Mouse (Mus musculus): Measurements from ENCODE around the gene Gm20388. TPM values are rescaled to one million over a fixed set of nuclear protein-coding genes. Genes with fewer than 3 reads are reported as not detected.

Gm20388 gene
- polyA plus RNA-seq, 1 experiment from 2014 or later: not detected

DNA sequence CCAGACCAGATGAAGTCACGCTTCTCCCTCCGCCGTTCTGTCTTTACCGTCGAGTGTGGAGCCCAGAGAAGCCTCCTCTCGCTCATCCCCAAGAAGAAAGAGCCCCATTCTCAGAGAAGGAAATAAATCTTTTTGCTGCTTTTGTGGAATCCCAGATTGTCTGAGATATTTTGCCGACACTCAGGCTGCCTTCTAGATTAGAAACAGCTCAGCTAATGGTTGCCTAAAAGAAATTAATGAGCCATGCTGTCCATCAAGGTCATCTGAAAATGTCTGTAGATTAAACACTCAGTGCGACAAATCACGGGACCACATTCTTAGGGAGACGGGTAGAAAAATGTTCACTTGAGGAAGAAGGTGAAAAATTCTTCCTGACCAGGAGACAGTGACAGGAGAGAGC lies 1481.8 kb downstream of the Gm20388 start:
- ATAC-seq (ENCODE audit: low read depth) (no peak), DNase-seq (no peak)
- no peaks in the 10 kb centered on the region for H3K9me3 ChIP-seq (replicated peaks)
- no peak overlapping the region for H3K27ac ChIP-seq
- no peak overlapping the region for H3K4me3 ChIP-seq (replicated peaks)
- H3K4me2 ChIP-seq: no peak overlapping the region
- H3K4me1 ChIP-seq (replicated peaks): no peaks in the 10 kb centered on the region
- 49% methylated on average over 10 of the region's 10 CpGs for WGBS (ENCODE audit: insufficient replicate concordance)
- no peaks in the 10 kb centered on the region for H3K36me3 ChIP-seq
- no peak overlapping the region for H3K9ac ChIP-seq
- H3K27me3 ChIP-seq: peaks cover 59% of the 10 kb centered on the region

DNA sequence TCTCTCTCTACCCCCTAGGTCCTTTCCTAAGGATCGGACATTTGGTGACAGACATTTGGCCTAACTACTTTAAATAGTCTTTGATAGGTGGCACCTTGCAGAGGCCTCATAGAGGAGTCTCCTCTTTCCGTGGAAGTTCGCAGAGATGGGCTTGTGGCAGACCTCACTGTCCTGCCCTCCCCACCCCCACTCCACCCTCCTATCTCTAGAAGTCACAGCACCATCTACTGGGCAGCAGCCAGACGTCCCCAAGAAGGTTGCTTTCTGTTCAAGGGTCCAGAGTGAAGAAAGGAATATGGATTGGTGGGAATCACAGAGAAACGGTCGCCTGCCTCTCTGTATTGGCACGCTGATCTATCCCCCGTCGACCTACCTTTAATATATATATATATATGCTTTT lies 1482.5 kb downstream of the Gm20388 start:
- Histone ChIP-seq H3K36me3 (no peaks in the 10 kb centered on the region), H3K27ac (no peak overlapping the region), H3K4me1 (replicated peaks) (no peaks in the 10 kb centered on the region), H3K4me3 (replicated peaks) (no peak overlapping the region), H3K9ac (no peak overlapping the region), H3K9me3 (replicated peaks) (no peaks in the 10 kb centered on the region), H3K27me3 (peaks cover 59% of the 10 kb centered on the region), H3K4me2 (no peak overlapping the region)
- ATAC-seq (ENCODE audit: low read depth) (no peak), DNase-seq (no peak)
- WGBS (ENCODE audit: insufficient replicate concordance): 12% methylated on average over 9 of the region's 9 CpGs

DNA sequence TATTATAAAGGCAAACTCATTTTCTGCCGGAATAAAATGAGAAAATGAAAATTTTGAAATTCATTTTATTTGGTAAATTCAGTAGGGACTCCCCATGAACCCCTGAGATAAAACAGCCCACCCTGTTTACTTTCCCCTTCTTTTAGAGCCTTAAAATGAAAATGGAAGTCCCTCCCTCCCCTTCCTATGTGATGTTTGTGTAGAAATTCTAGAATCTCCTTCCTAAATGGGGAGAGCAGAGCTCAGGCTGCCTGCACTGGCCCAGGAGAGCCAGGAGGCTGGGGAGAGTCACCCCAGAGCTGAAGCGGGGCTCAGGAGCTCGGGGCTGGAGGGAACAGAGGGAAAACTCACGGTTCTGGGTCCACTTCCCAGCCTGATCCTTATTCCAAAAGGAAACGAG lies 1484.0 kb downstream of the Gm20388 start:
- Histone ChIP-seq H3K27me3 (peaks cover 58% of the 10 kb centered on the region), H3K9ac (no peak overlapping the region), H3K4me2 (no peak overlapping the region), H3K36me3 (no peaks in the 10 kb centered on the region), H3K27ac (no peak overlapping the region), H3K4me3 (replicated peaks) (no peak overlapping the region), H3K9me3 (replicated peaks) (no peaks in the 10 kb centered on the region), H3K4me1 (replicated peaks) (no peaks in the 10 kb centered on the region)
- no peak for DNase-seq
- 42% methylated on average over 5 of the region's 5 CpGs for WGBS (ENCODE audit: insufficient replicate concordance)
- ATAC-seq (ENCODE audit: low read depth): no peak

DNA sequence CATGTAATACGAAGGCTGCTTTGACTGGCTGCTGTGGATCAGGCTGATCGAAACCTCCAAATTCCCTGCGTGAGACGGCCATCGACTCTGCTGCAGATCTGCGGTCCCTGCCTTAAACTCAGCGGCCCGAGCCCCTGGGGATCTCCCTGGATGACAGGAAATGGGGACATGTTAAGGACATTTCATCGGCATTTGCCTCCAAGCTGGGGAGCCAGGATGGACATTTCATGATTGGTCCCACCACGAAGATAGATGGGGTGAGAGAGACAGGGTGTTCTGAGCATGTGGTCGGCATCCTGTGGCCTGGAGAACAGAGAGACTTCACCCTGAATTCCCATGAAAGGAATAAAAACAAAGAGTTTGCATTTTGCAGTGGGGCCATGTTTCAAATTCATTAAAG lies 1484.7 kb downstream of the Gm20388 start:
- Histone ChIP-seq H3K27ac (no peak overlapping the region), H3K36me3 (no peaks in the 10 kb centered on the region), H3K4me2 (no peak overlapping the region), H3K9ac (no peak overlapping the region), H3K4me1 (replicated peaks) (no peaks in the 10 kb centered on the region), H3K4me3 (replicated peaks) (no peak overlapping the region), H3K27me3 (peaks cover 54% of the 10 kb centered on the region), H3K9me3 (replicated peaks) (no peaks in the 10 kb centered on the region)
- DNase-seq (no peak), ATAC-seq (ENCODE audit: low read depth) (no peak)
- WGBS (ENCODE audit: insufficient replicate concordance): 63% methylated on average over 11 of the region's 11 CpGs

DNA sequence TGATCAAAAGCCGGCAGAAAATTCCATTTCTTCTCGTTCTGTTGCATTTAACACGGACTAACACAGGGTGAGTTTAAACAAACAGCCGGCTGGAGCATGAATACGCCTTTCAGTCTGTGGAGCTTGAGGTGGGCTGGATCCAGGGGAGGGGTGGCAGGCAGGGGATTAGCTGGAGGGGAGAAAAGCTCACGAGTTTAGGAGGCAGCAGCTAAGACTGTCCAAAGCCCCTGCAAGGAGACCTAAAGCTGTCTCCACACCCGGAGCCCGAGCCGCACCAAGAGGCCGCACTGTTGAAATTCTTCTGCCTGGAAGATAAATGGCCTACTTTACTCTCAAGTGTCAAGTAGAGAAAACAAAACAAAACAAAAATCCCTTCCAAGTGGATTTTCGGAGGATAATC lies 1485.5 kb downstream of the Gm20388 start:
- H3K27me3 ChIP-seq: peaks cover 48% of the 10 kb centered on the region
- H3K4me1 ChIP-seq (replicated peaks): no peaks in the 10 kb centered on the region
- H3K9ac ChIP-seq: no peak overlapping the region
- no peak overlapping the region for H3K4me3 ChIP-seq (replicated peaks)
- 53% methylated on average over 11 of the region's 11 CpGs for WGBS (ENCODE audit: insufficient replicate concordance)
- H3K9me3 ChIP-seq (replicated peaks): no peaks in the 10 kb centered on the region
- no peak for DNase-seq
- no peak overlapping the region for H3K4me2 ChIP-seq
- H3K36me3 ChIP-seq: no peaks in the 10 kb centered on the region
- ATAC-seq (ENCODE audit: low read depth): no peak
- H3K27ac ChIP-seq: no peak overlapping the region

DNA sequence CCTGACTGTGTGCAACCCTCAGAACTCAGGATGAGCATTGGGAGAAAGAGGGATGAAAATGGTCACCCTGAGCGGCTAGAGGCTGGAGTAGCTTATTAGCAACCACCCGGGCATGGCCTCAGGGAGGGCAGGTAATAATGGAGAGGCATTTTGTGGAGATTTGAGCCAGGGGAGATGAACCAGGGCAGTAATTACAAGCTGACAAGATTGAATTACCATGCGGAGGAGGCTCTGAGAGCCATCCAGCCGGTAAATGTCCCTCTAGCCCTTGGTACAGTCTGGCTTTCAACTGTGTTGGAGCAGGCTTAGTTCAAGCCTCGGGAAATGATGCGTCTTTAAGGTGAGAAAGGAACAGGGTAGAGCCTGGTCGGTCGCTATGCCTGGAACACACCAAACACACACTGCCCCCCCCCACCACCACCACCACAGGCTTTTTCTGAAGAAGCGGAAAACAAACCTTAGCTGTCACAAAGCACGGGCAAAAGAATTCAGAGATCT lies 1486.6 kb downstream of the Gm20388 start:
- H3K27ac ChIP-seq: no peak overlapping the region
- H3K4me2 ChIP-seq: no peak overlapping the region
- H3K9ac ChIP-seq: no peak overlapping the region
- H3K4me1 ChIP-seq (replicated peaks): no peaks in the 10 kb centered on the region
- peaks cover 39% of the 10 kb centered on the region for H3K27me3 ChIP-seq
- no peaks in the 10 kb centered on the region for H3K9me3 ChIP-seq (replicated peaks)
- no peak for ATAC-seq (ENCODE audit: low read depth)
- no peaks in the 10 kb centered on the region for H3K36me3 ChIP-seq
- DNase-seq: no peak
- H3K4me3 ChIP-seq (replicated peaks): no peak overlapping the region
- 65% methylated on average over 10 of the region's 10 CpGs for WGBS (ENCODE audit: insufficient replicate concordance)

DNA sequence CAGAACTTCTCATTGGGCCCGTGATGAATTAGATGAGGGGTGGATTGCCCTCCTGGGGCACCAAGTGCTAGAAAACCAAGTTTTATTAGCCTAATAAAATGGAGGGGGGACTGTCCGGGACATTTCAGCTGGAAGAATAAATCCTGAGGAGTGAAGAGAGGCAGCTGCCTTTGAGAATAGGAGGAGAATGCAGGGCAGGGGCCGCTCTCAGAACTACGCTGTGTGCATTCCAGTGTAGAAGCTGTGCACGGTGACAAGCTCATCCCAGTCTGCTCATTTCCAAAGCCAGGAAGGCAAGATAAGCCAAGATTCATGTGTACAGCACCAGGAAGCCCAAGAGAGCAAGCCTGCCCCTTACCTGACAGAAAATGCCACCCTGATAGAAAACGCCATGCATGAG lies 1487.4 kb downstream of the Gm20388 start:
- no peak for DNase-seq

DNA sequence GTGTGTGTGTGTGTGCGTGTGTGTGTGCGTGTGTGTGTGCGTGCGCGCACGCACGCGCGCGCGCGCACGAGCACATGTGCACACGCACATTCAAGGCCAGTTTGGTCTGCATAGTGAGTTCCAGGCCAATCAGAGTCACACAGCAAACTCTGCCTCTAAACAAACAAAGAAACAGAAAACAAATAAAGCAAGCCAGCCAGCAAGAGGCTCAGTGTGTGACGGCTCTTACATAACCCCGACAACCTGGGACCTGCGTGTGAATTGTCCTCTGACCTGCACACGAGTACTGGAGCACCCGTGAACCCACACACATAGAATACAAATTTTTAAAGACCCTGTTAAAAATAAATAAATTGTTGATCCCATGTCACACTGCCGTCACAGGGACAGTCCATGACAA lies 1488.1 kb downstream of the Gm20388 start:
- 76% methylated on average over 20 of the region's 20 CpGs for WGBS (ENCODE audit: insufficient replicate concordance)

More for the DNA sequence above, 1487.4 kb downstream of the Gm20388 start:
- Histone ChIP-seq H3K4me2 (no peak overlapping the region), H3K27me3 (peaks cover 31% of the 10 kb centered on the region), H3K27ac (no peak overlapping the region), H3K9me3 (replicated peaks) (no peaks in the 10 kb centered on the region), H3K4me3 (replicated peaks) (no peak overlapping the region), H3K9ac (no peak overlapping the region), H3K36me3 (no peaks in the 10 kb centered on the region), H3K4me1 (replicated peaks) (no peaks in the 10 kb centered on the region)
- ATAC-seq (ENCODE audit: low read depth): no peak
- WGBS (ENCODE audit: insufficient replicate concordance): 57% methylated on average over 6 of the region's 6 CpGs

DNA sequence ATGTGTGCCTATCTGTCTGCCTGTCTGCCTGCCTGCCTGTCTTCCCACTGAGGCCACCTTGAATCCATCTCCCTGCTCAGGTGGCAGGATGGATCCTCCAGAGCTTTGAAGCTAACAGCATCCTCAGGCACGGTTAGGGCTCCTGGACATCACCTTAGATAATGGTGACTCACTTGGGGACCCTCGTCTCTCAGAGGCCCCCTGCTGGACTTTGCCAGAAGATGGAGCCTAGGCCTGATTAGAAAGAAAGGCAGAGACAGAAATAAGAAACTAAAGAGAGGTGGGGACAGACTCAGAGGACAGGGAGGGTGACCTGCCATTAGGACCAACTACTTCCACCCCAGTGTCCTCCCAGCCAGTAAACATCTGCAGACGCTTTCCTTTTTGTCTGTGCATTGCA lies 1488.5 kb downstream of the Gm20388 start:
- 34% methylated on average over 3 of the region's 3 CpGs for WGBS (ENCODE audit: insufficient replicate concordance)
- Histone ChIP-seq H3K27me3 (peaks cover 21% of the 10 kb centered on the region), H3K9ac (no peak overlapping the region), H3K27ac (no peak overlapping the region), H3K36me3 (no peaks in the 10 kb centered on the region), H3K4me2 (no peak overlapping the region), H3K4me1 (replicated peaks) (no peaks in the 10 kb centered on the region), H3K4me3 (replicated peaks) (no peak overlapping the region), H3K9me3 (replicated peaks) (no peaks in the 10 kb centered on the region)
- ATAC-seq (ENCODE audit: low read depth) (no peak), DNase-seq (no peak)

More for the DNA sequence above, 1488.1 kb downstream of the Gm20388 start:
- H3K27me3 ChIP-seq: peaks cover 24% of the 10 kb centered on the region
- no peaks in the 10 kb centered on the region for H3K9me3 ChIP-seq (replicated peaks)
- H3K36me3 ChIP-seq: no peaks in the 10 kb centered on the region
- no peak overlapping the region for H3K4me3 ChIP-seq (replicated peaks)
- DNase-seq: no peak
- H3K4me1 ChIP-seq (replicated peaks): no peaks in the 10 kb centered on the region
- no peak overlapping the region for H3K9ac ChIP-seq
- H3K27ac ChIP-seq: no peak overlapping the region
- H3K4me2 ChIP-seq: no peak overlapping the region
- no peak for ATAC-seq (ENCODE audit: low read depth)

DNA sequence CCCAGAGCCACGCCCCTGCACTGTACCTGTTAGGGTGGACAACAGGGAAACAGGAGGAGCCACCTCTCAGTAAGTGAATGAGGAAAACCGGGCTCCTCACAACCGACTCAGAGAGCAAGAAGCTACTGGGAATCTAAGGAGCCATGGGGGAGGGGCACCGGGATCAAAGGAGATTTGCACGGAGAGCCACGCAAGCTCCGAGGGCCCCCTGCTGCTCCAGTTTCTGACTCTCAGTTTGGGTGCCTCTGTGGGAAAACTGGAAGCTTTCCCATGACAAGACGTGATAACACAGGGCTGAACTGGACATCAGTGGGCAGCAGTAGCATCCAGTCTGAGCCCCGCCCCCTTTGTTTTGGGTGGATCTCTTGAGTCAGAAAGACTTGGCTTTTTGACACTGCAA lies 1489.9 kb downstream of the Gm20388 start:
- no peak overlapping the region for H3K4me3 ChIP-seq (replicated peaks)
- no peak overlapping the region for H3K9ac ChIP-seq
- no peak overlapping the region for H3K27ac ChIP-seq
- H3K4me1 ChIP-seq (replicated peaks): no peaks in the 10 kb centered on the region
- H3K9me3 ChIP-seq (replicated peaks): no peaks in the 10 kb centered on the region
- ATAC-seq (ENCODE audit: low read depth) (no peak), DNase-seq (no peak)
- peaks cover 12% of the 10 kb centered on the region for H3K27me3 ChIP-seq
- WGBS (ENCODE audit: insufficient replicate concordance): 30% methylated on average over 9 of the region's 9 CpGs
- no peak overlapping the region for H3K4me2 ChIP-seq
- H3K36me3 ChIP-seq: no peaks in the 10 kb centered on the region

DNA sequence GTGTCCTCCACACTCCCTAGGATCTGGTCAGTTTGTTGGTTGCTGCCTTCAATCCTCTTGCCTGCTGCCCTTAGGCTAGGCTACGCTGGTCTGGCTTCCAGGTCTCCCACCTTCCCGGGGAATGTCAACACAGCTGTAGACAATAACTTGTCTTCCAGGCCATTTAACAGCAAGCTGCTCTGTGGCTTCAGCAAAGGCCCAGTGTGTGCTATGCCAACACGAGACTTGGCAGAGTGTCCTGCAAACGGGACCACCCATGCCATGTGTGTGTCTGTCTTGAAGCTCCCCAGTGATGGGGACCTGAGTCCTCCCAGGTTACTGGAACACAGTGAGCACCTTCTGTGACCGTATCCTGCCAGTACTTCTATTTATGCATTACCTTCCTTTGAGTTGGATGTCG lies 1493.2 kb downstream of the Gm20388 start:
- H3K36me3 ChIP-seq: no peaks in the 10 kb centered on the region
- no peak overlapping the region for H3K4me2 ChIP-seq
- no peaks in the 10 kb centered on the region for H3K9me3 ChIP-seq (replicated peaks)
- DNase-seq (no peak), ATAC-seq (ENCODE audit: low read depth) (no peak)
- H3K4me1 ChIP-seq (replicated peaks): no peaks in the 10 kb centered on the region
- H3K27ac ChIP-seq: no peak overlapping the region
- H3K9ac ChIP-seq: no peak overlapping the region
- no peak overlapping the region for H3K4me3 ChIP-seq (replicated peaks)
- 67% methylated on average over 6 of the region's 6 CpGs for WGBS (ENCODE audit: insufficient replicate concordance)
- H3K27me3 ChIP-seq: no peaks in the 10 kb centered on the region

DNA sequence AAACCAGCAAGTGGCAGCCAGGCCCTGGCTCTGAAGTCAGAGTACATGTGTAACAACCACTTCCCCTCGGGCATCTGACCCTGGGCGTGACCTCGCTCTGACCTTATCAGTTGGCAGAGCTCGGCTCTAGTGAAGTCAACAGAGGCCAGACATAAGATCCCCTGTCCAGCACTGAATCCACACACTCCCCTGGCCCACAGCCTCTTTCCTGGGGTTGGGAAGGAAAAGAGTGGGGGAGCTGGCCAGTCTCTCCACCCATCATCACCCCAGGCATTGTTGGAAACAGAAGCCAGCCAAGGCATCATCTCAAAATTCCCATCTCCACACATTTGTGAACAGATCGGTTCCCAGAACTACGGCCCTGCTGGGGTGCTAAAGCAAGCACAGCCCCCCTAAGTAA lies 1507.4 kb downstream of the Gm20388 start:
- Histone ChIP-seq H3K36me3 (no peaks in the 10 kb centered on the region), H3K9me3 (replicated peaks) (0 out of 2 replicates have a peak, but pooled peaks cover 6% of the 10 kb centered on the region), H3K9ac (no peak overlapping the region), H3K27me3 (no peaks in the 10 kb centered on the region), H3K4me2 (no peak overlapping the region), H3K4me1 (replicated peaks) (peaks cover 9% of the 10 kb centered on the region; the same call in 1 of the 2 replicates), H3K27ac (no peak overlapping the region), H3K4me3 (replicated peaks) (no peak overlapping the region)
- ATAC-seq (ENCODE audit: low read depth) (peak; percentile 12; the same call in 1 of the 2 replicates), DNase-seq (no peak)
- WGBS (ENCODE audit: insufficient replicate concordance): 38% methylated on average over 6 of the region's 6 CpGs

Data from liver, embryonic 13.5 days (tissue).